Mouse (Mus musculus): ENCODE measurements around the gene Actn4. TPM values are rescaled to one million over a fixed set of nuclear protein-coding genes. Genes with fewer than 3 reads are reported as not detected.

Actn4 gene
- total and polyA plus RNA-seq, 3 experiments, result 60.5 to 267 TPM; not detected in 1

- no peaks in the 10 kb centered on the region; a peak in 1 of 4 replicates for H3K4me1 ChIP-seq (ENCODE audit: control insufficient read depth in 1 of 2, insufficient read depth in 2 of 2, low read length in 2 of 2)
- H3K9ac ChIP-seq (ENCODE audit: control insufficient read depth, low read depth, low read length, poor library complexity, severe bottlenecking), result no peak overlapping the region
- H3K79me2 ChIP-seq (ENCODE audit: control insufficient read depth, insufficient read depth, low read length, poor library complexity), result peaks cover 55% of the 10 kb centered on the region
- no peaks in the 10 kb centered on the region for H3K9me3 ChIP-seq (replicated peaks; ENCODE audit: insufficient read depth, low read length)
- H3K4me3 ChIP-seq (ENCODE audit: control insufficient read depth in 1 of 2, insufficient read depth in 1 of 2, low read depth in 2 of 2, low read length in 2 of 2), result no peak overlapping the region
- H3K36me3 ChIP-seq (ENCODE audit: control insufficient read depth in 1 of 2, insufficient read depth in 2 of 2, low read length in 2 of 2), result peaks cover 0 to 5% of the 10 kb centered on the region in 2 experiments; a peak in 3 of 4 replicates
- DNase-seq (ENCODE audit: low read depth, low spot score), result no peak
- no peaks in the 10 kb centered on the region for H3K27me3 ChIP-seq (ENCODE audit: control insufficient read depth in 1 of 2, insufficient read depth in 2 of 2, low read length in 2 of 2)
- no peak overlapping the region for H3K27ac ChIP-seq (ENCODE audit: control insufficient read depth, low read depth, low read length)
- TF ChIP-seq EP300 (IDR thresholded peaks at IDR 0.05; ENCODE audit: low read depth in 1 of 2, low read length in 2 of 2), result no peak
- TF ChIP-seq POLR2AphosphoS5 (IDR thresholded peaks at IDR 0.05; ENCODE audit: borderline replicate concordance, low read depth, low read length), result no peak
- no peak for TF ChIP-seq SIN3A (IDR thresholded peaks at IDR 0.05; ENCODE audit: low read length)
- TF ChIP-seq GATA1 (IDR thresholded peaks at IDR 0.05; ENCODE audit: low read depth, low read length), result no peak
- TF ChIP-seq MEF2A (IDR thresholded peaks at IDR 0.05; ENCODE audit: extremely low read depth, insufficient replicate concordance, low read depth, low read length, poor library complexity, severe bottlenecking), result no peak
Observed at GRCm38 (mm10) chr7:28943451-28944180, 18.5 kb downstream of the Actn4 start.

- Histone ChIP-seq H3K9me3 (replicated peaks; ENCODE audit: insufficient read depth, low read length) (no peaks in the 10 kb centered on the region), H3K27ac (ENCODE audit: control insufficient read depth, low read depth, low read length) (no peak overlapping the region), H3K79me2 (ENCODE audit: control insufficient read depth, insufficient read depth, low read length, poor library complexity) (peaks cover 49% of the 10 kb centered on the region), H3K36me3 (ENCODE audit: control insufficient read depth in 1 of 2, insufficient read depth in 2 of 2, low read length in 2 of 2) (peaks cover 0 to 3% of the 10 kb centered on the region in 2 experiments; a peak in 2 of 4 replicates), H3K27me3 (ENCODE audit: control insufficient read depth in 1 of 2, insufficient read depth in 2 of 2, low read length in 2 of 2) (no peaks in the 10 kb centered on the region), H3K4me1 (ENCODE audit: control insufficient read depth in 1 of 2, insufficient read depth in 2 of 2, low read length in 2 of 2) (no peaks in the 10 kb centered on the region; a peak in 1 of 4 replicates), H3K9ac (ENCODE audit: control insufficient read depth, low read depth, low read length, poor library complexity, severe bottlenecking) (no peak overlapping the region), H3K4me3 (ENCODE audit: control insufficient read depth in 1 of 2, insufficient read depth in 1 of 2, low read depth in 2 of 2, low read length in 2 of 2) (no peak overlapping the region)
- no peak for TF ChIP-seq TCF12 (IDR thresholded peaks at IDR 0.05; ENCODE audit: low read depth, low read length)
- no peak for TF ChIP-seq BHLHE40 (IDR thresholded peaks at IDR 0.05; ENCODE audit: borderline replicate concordance, low read depth, low read length)
- DNase-seq (ENCODE audit: low read depth, low spot score), result no peak
Observed at GRCm38 (mm10) chr7:28941542-28941941, 20.6 kb downstream of the Actn4 start.

DNA sequence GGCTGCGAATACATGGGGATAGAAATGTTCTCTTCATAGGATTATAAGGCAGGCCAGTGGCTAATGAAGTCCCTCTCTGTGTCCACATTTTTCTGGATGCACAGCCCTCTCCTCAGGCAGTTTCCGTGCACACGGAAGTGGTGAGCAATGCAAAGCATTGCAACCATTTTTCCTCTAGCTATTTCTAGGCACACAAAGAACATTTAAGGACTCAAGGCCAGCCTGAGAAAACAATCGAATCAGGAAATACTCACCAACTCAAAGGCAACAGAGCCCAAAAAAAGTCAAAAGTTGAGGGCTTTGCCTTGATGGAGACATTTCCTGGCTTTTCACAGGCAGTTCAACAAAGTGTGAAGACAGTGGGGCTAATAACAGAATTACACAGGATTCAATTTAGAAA lies 21.0 kb downstream of the Actn4 start:
- Histone ChIP-seq H3K9ac (ENCODE audit: control insufficient read depth, low read depth, low read length, poor library complexity, severe bottlenecking) (no peak overlapping the region), H3K9me3 (replicated peaks; ENCODE audit: insufficient read depth, low read length) (no peaks in the 10 kb centered on the region), H3K36me3 (ENCODE audit: control insufficient read depth in 1 of 2, insufficient read depth in 2 of 2, low read length in 2 of 2) (peaks cover 0 to 3% of the 10 kb centered on the region in 2 experiments; a peak in 1 of 4 replicates), H3K4me3 (ENCODE audit: control insufficient read depth in 1 of 2, insufficient read depth in 1 of 2, low read depth in 2 of 2, low read length in 2 of 2) (no peak overlapping the region), H3K27me3 (ENCODE audit: control insufficient read depth in 1 of 2, insufficient read depth in 2 of 2, low read length in 2 of 2) (no peaks in the 10 kb centered on the region), H3K79me2 (ENCODE audit: control insufficient read depth, insufficient read depth, low read length, poor library complexity) (peaks cover 47% of the 10 kb centered on the region), H3K27ac (ENCODE audit: control insufficient read depth, low read depth, low read length) (no peak overlapping the region), H3K4me1 (ENCODE audit: control insufficient read depth in 1 of 2, insufficient read depth in 2 of 2, low read length in 2 of 2) (no peaks in the 10 kb centered on the region)
- no peak for DNase-seq (ENCODE audit: low read depth, low spot score)
- TF ChIP-seq JUND (IDR thresholded peaks at IDR 0.05; ENCODE audit: low read depth, low read length) (no peak), SMC3 (IDR thresholded peaks at IDR 0.05; ENCODE audit: low read depth, low read length) (no peak), GABPA (IDR thresholded peaks at IDR 0.05; ENCODE audit: low read depth, low read length) (no peak), POLR2A (IDR thresholded peaks at IDR 0.05; ENCODE audit: control insufficient read depth in 1 of 2, insufficient read depth in 1 of 2, low read depth in 1 of 2, low read length in 2 of 2, poor library complexity in 1 of 2) (no peak), TCF12 (IDR thresholded peaks at IDR 0.05; ENCODE audit: low read depth, low read length) (no peak), RCOR1 (IDR thresholded peaks at IDR 0.05; ENCODE audit: low read depth, low read length) (no peak), EP300 (IDR thresholded peaks at IDR 0.05; ENCODE audit: low read depth in 1 of 2, low read length in 2 of 2) (no peak), CHD1 (IDR thresholded peaks at IDR 0.05; ENCODE audit: low read depth, low read length) (no peak), ZC3H11A (IDR thresholded peaks at IDR 0.05; ENCODE audit: low read depth, low read length) (no peak), MAFK (IDR thresholded peaks at IDR 0.05; ENCODE audit: borderline replicate concordance, low read depth, low read length) (no peak), E2F4 (IDR thresholded peaks at IDR 0.05; ENCODE audit: borderline replicate concordance, low read depth, low read length) (no peak), UBTF (IDR thresholded peaks at IDR 0.05; ENCODE audit: borderline replicate concordance, insufficient read depth, low read depth, low read length) (no peak), SIN3A (IDR thresholded peaks at IDR 0.05; ENCODE audit: low read length) (no peak), MXI1 (IDR thresholded peaks at IDR 0.05; ENCODE audit: low read depth, low read length) (no peak)

Data from MEL (cell line).